Mouse (Mus musculus) urinary bladder, adult 2 months (tissue): ENCODE data around the gene Ggcx. TPM values are rescaled to one million over a fixed set of nuclear protein-coding genes. Genes with fewer than 3 reads are reported as not detected.
"Not testable (repeated sequence)": the region's sequence is repeated elsewhere in the genome, so short reads cannot be mapped to it uniquely, and the experiment has no call there.

Experiments
- DNase-seq: peaks from one replicate; pipeline ENCODE4 v3.0.0; 2022; ENCODE audit warnings: low spot score
- polyA plus RNA-seq: library from polyadenylated mRNA; depleted of rRNA; stranded (reverse); fragments of >200 nt; gene quantifications from 2 replicates; pipeline ENCODE4 v1.2.3, GENCODE M21; 2012; rRNA removed

The Ggcx gene
- polyA plus RNA-seq, 1 experiment: 27.3 TPM

DNA sequence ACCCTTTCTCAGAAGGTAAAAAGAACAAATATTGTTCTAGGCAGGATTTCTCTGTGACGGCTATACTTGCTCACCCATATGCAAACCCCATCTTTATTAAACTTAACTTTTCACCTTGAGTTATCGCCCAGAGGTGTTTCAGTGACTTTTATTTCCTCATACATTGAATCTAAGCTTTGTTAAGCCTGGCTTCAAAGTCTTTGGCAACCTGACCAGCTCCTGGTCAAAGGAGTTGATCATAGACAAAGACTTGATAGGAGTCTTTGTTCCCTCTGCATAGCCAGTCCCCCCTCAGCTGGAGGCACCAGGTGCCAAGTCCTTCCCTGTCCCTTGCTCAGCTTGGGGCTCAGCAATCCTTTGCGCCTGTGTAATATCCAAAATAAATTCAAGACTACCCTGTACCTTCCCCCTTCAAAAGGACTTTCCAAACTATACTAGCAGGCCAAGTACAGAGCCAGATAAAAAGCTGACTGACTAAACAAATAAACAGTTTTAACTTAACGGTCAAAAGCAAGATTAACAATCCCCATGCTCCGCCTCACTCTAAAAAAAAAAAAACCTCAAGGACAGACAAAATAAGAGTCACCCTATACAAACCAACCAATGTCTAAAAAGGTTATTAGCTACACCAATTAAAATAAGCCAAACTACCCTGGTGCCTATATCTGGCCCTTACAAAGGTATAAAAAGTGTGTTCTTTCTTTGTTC lies 48.6 kb downstream of the Ggcx start:
- not testable (repeated sequence) for DNase-seq

DNA sequence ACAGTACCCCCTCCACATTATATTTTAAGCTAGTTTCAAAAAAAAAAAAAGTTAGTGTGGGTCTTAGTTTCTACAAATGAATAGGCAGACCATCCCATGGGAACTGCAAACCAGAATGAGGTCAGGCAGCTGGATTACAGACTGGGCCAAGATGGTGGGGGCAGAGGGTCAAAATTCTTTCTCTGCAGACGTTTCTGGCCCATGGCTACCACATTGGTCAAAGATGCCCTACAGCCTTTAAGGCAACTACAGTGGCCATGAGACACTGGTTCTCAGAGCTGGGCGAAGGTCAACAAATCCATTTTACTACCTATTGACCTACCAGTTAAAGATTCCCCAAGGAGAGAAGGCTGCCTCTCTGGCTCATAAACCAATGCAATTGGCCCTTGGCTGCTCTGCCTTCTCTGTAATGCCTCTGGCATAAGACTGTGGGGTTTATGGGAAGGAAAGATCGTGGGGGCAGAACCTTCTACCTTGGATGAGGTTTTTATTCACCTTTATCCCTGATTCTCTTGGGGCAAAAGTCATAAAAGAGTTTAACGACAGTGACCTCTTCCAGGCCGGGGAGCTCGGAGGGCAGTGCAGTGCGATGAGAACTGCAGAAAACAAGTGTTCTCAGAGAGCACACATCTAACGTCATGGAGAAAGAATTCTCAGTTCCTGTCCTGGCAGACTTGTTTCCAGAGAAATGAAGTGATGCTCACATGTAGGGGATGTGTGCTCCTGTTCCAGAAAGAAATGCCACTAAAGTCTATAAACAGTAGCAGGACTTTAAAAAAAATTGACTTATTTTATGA lies 51.5 kb downstream of the Ggcx start:
- DNase-seq: no peak

DNA sequence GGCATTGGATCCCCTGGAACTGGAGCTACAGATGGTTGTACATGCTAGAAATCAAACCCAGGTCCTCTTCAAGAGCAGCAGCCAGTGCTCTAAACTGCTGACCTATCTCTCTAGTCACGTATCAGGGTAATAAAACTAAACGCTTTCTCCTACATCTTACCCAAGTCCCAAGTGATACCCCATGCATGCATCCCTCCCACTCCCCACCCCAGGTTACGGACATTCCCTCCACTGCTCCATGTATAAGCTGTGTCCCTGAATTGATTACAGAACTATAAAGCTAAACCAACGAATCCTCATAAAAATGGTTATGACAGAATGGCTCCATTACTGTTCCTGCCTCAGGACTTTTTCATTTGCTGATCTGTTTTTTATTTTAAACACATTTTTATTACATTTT lies 52.1 kb downstream of the Ggcx start:
- DNase-seq: no peak

DNA sequence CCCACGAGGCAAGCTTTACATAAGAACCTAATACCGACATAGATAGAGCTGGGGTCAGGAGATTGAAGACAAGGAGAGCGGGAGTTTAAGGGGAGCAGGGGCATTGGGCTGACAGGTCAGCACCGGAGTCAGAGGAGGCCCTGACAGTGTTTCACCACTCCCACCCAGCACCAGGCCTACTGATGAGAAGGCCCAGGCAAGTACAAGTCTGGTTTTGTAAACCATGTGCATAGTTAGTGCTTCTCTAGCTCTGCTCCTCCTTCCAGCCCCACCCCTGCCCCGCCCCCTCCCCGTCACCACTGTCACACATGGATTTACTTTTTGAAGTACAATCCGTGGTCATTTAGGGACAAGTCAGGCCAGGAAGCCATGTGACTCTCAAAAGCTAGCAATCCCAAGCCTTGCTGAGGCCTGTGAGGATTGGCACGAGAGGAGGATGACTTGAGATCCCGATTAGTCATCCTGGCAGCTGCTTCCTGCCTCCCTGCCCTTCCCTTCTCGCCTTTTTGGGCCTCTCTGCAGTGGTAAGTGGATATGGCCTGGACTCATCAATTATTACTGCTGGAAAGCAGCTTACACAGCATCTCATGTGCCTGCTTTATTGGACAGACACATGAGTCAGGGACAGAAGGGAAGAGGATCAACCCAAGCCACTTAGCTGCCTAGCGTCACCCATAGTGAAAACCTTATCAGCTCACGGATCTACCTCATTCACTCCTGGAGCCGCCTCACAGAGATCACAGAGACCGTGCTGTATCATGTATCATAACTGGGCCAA lies 59.3 kb downstream of the Ggcx start:
- no peak for DNase-seq

DNA sequence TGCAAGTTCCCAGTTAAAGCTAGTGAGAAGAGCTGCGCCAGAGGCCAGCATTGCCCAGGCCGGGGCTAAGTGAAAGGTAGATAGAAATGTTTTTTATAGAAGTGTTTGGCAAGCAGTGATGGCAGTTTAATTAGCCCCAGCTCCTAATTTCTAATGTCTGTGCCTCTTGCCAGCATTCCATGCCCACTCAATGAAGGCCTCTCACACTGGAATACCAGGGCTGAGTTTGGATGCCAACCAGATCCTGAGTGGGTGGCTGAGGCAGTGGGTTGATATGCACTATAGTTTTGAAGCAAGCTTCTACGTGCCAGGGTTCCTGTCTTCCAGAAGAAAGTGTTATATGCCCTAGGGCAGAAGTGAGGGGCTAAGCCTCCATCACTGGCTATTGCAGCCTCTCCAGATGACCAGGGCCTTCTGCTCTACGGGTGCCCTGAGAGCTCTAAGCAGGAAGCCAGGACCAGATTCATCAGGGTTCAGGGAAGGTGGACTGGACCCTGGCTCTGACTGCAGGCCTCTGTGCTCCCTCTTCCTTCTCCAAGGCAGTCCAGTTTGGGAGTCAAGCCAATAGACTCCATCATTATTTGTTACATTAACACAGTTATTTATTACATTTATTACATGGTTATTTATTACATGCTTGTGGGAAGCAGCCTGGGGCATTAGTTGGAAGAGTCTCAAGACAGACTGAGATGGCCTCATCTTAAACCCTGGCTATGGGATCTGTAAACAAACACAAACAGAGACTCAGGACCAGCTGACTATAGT lies 61.3 kb downstream of the Ggcx start:
- no peak for DNase-seq

DNA sequence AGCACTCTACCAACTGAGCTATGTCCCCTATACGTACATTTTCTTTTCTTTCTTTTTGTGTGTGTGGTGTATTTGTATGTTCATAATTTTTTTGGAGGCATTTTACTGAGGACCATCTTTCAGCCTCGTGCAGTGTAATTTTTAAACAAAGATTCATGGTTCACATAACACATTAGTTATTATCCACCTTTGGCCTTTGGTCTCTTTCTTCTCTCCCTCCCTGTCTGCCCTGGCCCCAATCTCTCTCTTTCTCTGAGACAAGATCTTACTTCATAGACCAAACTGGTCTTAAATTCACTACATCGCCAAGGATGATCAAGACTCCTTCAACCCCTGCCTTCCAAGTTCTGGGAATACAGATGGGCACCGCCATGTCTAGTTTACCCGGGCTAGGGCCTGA lies 62.7 kb downstream of the Ggcx start:
- DNase-seq: no peak

DNA sequence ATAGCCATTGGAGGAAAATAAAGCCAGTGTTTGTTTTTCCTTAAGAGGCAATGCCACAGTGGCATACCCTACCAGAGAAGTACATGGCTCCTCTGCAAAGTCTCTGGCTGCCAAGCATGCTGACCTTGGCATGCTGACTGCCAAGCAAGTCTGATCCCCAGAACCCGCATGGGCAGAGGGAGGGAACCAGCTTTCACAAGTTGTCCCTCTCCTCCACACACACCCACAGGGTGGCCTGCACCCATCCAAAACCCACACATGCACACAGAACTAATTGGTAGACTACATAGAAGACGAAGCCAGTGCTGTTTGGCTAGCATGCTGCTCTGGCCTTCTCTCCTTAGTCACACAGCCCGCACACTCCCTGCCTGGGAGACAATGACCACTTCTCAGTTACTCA lies 63.5 kb downstream of the Ggcx start:
- no peak for DNase-seq

DNA sequence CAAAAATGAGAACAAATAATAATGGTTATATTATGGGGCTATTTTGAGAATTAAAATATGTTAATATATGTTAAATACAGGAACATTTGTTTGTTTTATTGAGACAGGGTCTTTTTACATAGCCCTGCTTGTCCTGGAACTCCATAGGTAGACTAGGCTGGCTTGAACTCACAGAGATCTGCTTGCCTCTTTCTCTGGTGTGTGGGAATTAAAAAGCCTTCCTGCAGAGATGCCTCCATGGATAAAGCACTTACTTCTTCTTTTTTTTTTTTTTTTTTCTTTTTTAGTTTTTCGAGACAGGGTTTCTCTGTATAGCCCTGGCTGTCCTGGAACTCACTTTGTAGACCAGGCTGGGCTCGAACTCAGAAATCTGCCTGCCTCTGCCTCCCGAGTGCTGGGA lies 64.6 kb downstream of the Ggcx start:
- DNase-seq: not testable (repeated sequence)

DNA sequence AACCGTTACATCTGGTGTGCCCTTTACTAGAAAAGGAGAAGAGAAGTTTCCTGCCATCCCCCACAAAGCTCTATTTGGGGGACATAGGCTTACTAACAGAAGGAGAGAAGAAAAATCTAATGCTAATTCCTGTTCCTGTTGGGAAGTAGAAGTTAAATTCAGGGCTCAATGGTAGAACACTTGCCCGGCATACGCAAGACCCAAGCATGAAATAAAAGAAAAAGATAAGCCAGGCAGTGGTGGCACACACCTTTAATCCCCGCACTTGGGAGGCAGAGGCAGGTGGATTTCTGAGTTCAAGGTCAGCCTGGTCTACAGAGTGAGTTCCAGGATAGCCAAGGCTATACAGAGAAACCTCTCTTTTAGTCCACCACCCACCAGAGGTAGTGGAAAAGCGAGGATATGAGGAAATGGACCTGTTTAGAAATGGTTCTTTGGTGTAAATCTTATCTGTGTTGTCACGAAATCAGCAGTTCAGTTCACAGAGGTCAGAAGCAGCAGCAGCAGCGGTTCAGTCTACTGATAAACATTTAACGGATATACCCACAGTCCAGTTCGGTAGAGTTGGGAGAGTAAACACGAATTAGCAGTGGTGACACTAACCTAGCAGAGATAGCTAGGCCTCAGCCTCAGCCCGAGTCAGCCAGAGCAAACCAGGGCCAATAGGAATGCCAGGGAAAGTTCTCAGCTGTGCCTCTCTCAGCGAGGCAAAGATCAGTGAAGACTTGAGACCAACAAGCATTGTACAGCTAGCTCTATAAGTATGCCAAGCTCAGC lies 65.7 kb downstream of the Ggcx start:
- DNase-seq: no peak

DNA sequence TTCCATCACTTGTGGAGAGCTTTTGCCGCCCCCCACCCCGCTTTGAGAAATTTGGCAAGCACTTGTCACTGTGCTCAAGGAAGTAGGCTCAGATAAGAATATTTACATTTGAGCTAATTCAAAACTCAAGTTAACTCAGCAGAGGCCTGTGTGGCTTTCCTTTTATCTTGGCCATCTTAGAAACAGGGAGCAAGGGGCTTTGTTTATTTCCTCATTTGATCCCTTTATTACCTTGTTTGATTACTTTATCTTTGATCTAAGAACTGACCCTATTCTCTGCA lies 66.3 kb downstream of the Ggcx start:
- no peak for DNase-seq

Other genes starting within 250 kb of the Ggcx start
- 20.2 and 24.1 TPM in 2 replicates for gene Atoh8, start 178.7 kb upstream of the Ggcx start, polyA plus RNA-seq
- not detected in 2 replicates for gene Sftpb, start 109.7 kb upstream of the Ggcx start, polyA plus RNA-seq
- 23.6 and 24.0 TPM in 2 replicates for gene Usp39, start 69.1 kb upstream of the Ggcx start, polyA plus RNA-seq
- 28.1 and 37.6 TPM in 2 replicates for gene 0610030E20Rik, start 67.0 kb upstream of the Ggcx start, polyA plus RNA-seq
- gene Tmem150a, start 58.9 kb upstream of the Ggcx start, polyA plus RNA-seq: 26.6 and 27.0 TPM in 2 replicates
- 88.8 and 100 TPM in 2 replicates for gene Rnf181, start 47.4 kb upstream of the Ggcx start, polyA plus RNA-seq
- gene Vamp5, start 33.8 kb upstream of the Ggcx start, polyA plus RNA-seq: 91.1 and 102 TPM in 2 replicates
- 258 and 282 TPM in 2 replicates for gene Vamp8, start 23.6 kb upstream of the Ggcx start, polyA plus RNA-seq
- 176 and 243 TPM in 2 replicates for gene Mat2a, start 25.2 kb downstream of the Ggcx start, polyA plus RNA-seq
- 2.2 and 2.8 TPM in 2 replicates for gene Sh2d6, start 107.4 kb downstream of the Ggcx start, polyA plus RNA-seq
- 115 and 129 TPM in 2 replicates for gene Capg, start 130.1 kb downstream of the Ggcx start, polyA plus RNA-seq
- gene Elmod3, start 184.1 kb downstream of the Ggcx start, polyA plus RNA-seq: 18.4 and 19.1 TPM in 2 replicates
- gene Retsat, start 184.2 kb downstream of the Ggcx start, polyA plus RNA-seq: 19.6 and 22.7 TPM in 2 replicates
- gene Tgoln1, start 202.7 kb downstream of the Ggcx start, polyA plus RNA-seq: 68.9 and 70.1 TPM in 2 replicates